Mouse (Mus musculus): ENCODE measurements around the gene Lad1.

Lad1 gene

DNA sequence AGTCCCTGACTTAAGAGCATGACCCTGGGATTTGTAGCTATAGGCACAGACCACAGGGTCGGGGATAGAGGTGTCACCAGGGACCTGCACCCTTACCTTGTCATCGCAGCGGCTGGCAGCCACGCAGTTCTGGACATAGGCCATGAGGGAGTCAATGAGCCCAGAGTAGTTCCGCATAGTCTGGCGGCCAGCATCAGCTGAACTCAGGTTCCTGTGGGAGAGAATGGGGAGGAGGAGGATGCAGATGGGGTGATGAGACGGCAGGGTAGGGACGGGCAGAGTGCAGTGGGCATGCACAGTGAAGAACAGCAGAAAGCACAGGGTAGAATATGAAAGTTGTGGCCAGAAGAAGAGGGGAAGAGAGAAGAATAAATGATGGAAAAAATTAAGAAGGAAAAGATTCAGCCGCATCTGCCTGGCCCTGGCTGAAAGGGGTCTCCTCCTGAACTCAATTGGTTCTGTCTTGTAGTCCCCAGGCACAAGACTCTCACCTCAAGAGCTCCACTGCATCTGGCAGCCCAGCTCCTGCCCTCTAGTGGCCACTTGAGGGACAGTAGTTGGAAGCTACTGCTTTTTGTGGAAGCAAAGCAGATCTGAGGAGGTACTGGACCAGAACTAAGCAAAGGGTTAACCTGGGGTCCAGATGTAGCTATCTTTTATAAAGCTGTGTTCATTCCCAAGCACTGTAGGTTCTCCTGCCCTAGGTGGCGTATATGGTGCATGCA lies 64.1 kb downstream of the Lad1 start:
- peak; percentile 82 for DNase-seq (ENCODE audit: low read depth, low spot score)

All from ZHBTc4 (cell line).